Mouse (Mus musculus) hindbrain, embryonic 14.5 days (tissue): Measurements from ENCODE around the gene Il12b. TPM values are rescaled to one million over a fixed set of nuclear protein-coding genes. Genes with fewer than 3 reads are reported as not detected.

Experiments
- ATAC-seq: fragments of 200-750 bp; cut with Nextera tagmentation; 2 replicates; pipeline ENCODE4 v1.8.0; 2017; ENCODE audit warnings: moderate number of reproducible peaks, mild to moderate bottlenecking, moderate TSS enrichment, moderate library complexity; ENCODE audit not compliant: low FRiP score
- DNase-seq: peaks from one replicate; pipeline ENCODE4 v3.0.0-alpha.2; 2015; ENCODE audit warnings: low spot score
- H3K27ac ChIP-seq: fragments of 300-500 bp; sonication (generic); 2 replicates; pipeline ENCODE4 v1.5.1; 2014; ENCODE audit warnings: mild to moderate bottlenecking, moderate library complexity
- H3K27me3 ChIP-seq: fragments of 300-500 bp; sonication (generic); 2 replicates; pipeline ENCODE4 v1.6.1; 2014; ENCODE audit warnings: mild to moderate bottlenecking, low read length, mixed read lengths; ENCODE audit not compliant: control insufficient read depth, insufficient read depth
- H3K36me3 ChIP-seq: fragments of 300-500 bp; sonication (generic); replicated peaks from 2 replicates; pipeline ENCODE4 v1.6.1; 2014; ENCODE audit not compliant: control insufficient read depth, insufficient read depth
- H3K4me1 ChIP-seq: fragments of 300-500 bp; sonication (generic); replicated peaks from 2 replicates; pipeline ENCODE4 v1.6.1; 2014; ENCODE audit warnings: antibody characterized with exemption, low read length, mixed read lengths; ENCODE audit not compliant: control insufficient read depth, insufficient read depth
- H3K4me2 ChIP-seq: fragments of 300-500 bp; sonication (generic); replicated peaks from 2 replicates; pipeline ENCODE4 v1.6.1; 2014; ENCODE audit warnings: mild to moderate bottlenecking, moderate library complexity
- H3K4me3 ChIP-seq: fragments of 300-500 bp; sonication (generic); replicated peaks from 2 replicates; pipeline ENCODE4 v1.5.1; 2014; ENCODE audit warnings: mild to moderate bottlenecking, low read length
- H3K9ac ChIP-seq: fragments of 300-500 bp; sonication (generic); 2 replicates; pipeline ENCODE4 v1.6.1; 2014
- H3K9me3 ChIP-seq: fragments of 300-500 bp; sonication (generic); 2 replicates; pipeline ENCODE4 v1.6.1; 2016; ENCODE audit warnings: low read length; ENCODE audit not compliant: control insufficient read depth
- WGBS: fragments of 180-500 bp; shearing (Covaris S2); extraction: QIAGEN DNeasy Blood & Tissue Kit; methylation state at CpG from one replicate; pipeline ENCODE4 v1.1.7; 2014; 5-methylcytosine and 5-hydroxymethylcytosine counted together
- polyA plus RNA-seq: library from polyadenylated mRNA; unstranded; fragments of >200 nt; fragmentation: Nextera tagmentation; extraction: Ambion mirVana; gene quantifications from 2 replicates; pipeline ENCODE4 v1.2.1, GENCODE M21; 2014

The Il12b gene
- polyA plus RNA-seq, 1 experiment from 2014 or later: 0.13 TPM

DNA sequence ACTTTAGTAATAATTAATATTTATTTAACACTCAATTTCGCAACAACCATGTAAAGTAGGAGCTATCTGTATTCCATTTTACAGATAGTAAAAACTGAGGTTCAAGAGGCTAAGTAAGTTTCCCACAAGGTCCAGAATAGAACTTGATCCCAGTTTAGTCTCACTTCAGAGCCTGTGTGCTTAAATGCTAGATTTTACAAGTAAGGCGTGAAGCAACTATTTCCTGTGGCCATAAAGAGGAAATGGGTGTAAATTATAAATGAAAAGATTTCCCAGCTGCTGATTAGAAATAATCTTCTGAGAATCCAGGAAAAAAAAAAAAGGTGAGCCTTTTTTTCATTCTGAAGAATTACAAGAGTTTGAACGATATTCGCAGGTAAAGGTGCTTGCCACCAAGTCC is 5.2 kb downstream of the Il12b start:
- DNase-seq (no peak), ATAC-seq (no peak)
- Histone ChIP-seq H3K4me2 (no peak overlapping the region), H3K27me3 (no peaks in the 10 kb centered on the region), H3K9me3 (no peaks in the 10 kb centered on the region), H3K27ac (no peak overlapping the region), H3K4me1 (0 out of 2 replicates have a peak, but pooled peaks cover 10% of the 10 kb centered on the region), H3K4me3 (no peak overlapping the region), H3K9ac (no peak overlapping the region), H3K36me3 (no peaks in the 10 kb centered on the region)
- 97% methylated on average over 4 of the region's 4 CpGs for WGBS

DNA sequence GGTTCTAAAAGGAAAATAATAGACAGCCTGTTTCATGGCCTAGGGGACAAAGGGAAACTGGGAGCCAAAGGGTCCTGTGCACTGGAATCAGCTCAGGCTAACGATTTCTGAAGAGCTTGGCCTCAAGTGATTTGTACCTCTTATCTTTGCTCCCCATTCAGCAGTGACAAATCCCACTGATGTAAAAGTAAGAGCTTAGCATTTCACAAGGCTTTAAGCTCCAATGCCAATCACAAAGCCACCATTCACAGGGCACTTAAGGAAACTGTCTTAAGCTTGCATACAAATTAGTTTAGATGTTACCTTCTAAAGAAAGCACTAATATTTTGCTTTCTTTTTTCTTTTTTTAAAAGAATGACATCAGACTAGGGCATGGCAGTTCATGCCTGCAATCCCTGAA is 6.1 kb downstream of the Il12b start:
- H3K9ac ChIP-seq: no peak overlapping the region
- no peak overlapping the region for H3K4me3 ChIP-seq
- no peak overlapping the region for H3K4me2 ChIP-seq
- ATAC-seq (no peak), DNase-seq (no peak)
- H3K4me1 ChIP-seq: 0 out of 2 replicates have a peak, but pooled peaks cover 10% of the 10 kb centered on the region
- H3K36me3 ChIP-seq: no peaks in the 10 kb centered on the region
- WGBS: 23% methylated on average over 1 of the region's 1 CpGs
- H3K27ac ChIP-seq: no peak overlapping the region
- H3K9me3 ChIP-seq: no peaks in the 10 kb centered on the region
- no peaks in the 10 kb centered on the region for H3K27me3 ChIP-seq

DNA sequence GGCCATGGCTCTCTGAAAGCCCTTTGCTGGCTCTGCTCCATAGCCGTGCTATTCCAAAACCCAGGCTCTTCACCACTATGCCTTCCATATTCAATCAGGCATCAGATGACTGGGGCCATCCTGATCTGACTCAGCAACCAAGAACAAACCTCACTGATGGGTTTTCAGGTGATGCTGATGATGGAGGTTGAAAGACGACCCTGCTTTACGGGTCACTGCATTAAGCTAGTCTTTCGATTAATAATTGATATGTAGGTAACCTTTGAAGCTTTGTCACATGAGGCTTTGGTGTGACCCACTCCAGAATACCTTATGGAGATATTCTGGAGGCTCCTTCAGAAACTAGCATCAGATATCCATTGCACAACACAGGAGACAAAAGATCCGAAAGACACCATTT is 6.6 kb downstream of the Il12b start:
- WGBS: 75% methylated on average over 5 of the region's 5 CpGs
- no peaks in the 10 kb centered on the region for H3K27me3 ChIP-seq
- 0 out of 2 replicates have a peak, but pooled peaks cover 10% of the 10 kb centered on the region for H3K4me1 ChIP-seq
- ATAC-seq (no peak), DNase-seq (no peak)
- no peak overlapping the region for H3K27ac ChIP-seq
- no peak overlapping the region for H3K4me3 ChIP-seq
- H3K4me2 ChIP-seq: no peak overlapping the region
- H3K9me3 ChIP-seq: no peaks in the 10 kb centered on the region
- no peaks in the 10 kb centered on the region for H3K36me3 ChIP-seq
- H3K9ac ChIP-seq: no peak overlapping the region

DNA sequence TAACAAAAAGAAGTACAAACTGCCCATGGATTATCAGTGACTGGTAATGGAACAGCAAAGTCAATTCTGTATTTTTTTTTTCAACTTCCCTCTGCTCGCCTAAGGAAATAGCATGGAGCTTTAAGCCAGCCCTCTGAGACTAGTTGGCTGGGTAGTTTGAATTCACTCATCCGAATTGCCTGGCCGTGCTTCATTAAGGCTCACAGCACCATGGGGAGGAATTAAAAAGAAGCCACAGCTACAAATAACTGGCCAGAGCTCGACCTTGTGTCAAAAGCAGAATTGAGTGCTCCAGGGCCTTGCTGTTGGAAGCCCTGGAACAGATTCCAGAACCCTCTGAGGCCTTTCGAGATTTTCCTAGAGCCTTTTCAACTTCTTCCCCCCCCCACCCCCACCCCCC is 8.8 kb downstream of the Il12b start:
- no peaks in the 10 kb centered on the region for H3K36me3 ChIP-seq
- ATAC-seq: no peak
- 0 out of 2 replicates have a peak, but pooled peaks cover 8% of the 10 kb centered on the region for H3K4me1 ChIP-seq
- H3K9ac ChIP-seq: no peak overlapping the region
- no peak overlapping the region for H3K4me2 ChIP-seq
- no peaks in the 10 kb centered on the region for H3K27me3 ChIP-seq
- DNase-seq: no peak
- H3K27ac ChIP-seq: no peak overlapping the region
- no peaks in the 10 kb centered on the region for H3K9me3 ChIP-seq
- WGBS: 32% methylated on average over 5 of the region's 5 CpGs
- no peak overlapping the region for H3K4me3 ChIP-seq

DNA sequence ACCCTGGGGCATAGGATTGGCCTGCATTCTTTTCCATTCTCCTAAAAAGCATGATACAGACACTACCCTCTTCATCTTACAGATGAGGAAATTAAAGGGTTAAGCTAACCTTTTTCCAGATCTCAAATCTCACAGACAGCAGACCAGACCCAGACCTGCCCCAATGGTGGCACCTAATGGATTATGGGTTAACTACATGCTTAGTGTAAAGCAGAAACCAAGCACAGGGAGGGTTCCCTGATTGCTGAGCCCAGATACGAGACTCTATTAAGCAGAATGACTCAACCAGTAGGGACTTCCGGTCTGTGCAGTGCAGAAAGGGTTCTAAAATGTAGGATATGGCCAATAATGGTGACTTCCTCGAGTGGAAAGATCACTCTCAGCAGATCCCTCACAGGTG is 10.6 kb downstream of the Il12b start:
- H3K4me3 ChIP-seq: no peak overlapping the region
- WGBS: 65% methylated on average over 3 of the region's 3 CpGs
- H3K4me2 ChIP-seq: no peak overlapping the region

DNA sequence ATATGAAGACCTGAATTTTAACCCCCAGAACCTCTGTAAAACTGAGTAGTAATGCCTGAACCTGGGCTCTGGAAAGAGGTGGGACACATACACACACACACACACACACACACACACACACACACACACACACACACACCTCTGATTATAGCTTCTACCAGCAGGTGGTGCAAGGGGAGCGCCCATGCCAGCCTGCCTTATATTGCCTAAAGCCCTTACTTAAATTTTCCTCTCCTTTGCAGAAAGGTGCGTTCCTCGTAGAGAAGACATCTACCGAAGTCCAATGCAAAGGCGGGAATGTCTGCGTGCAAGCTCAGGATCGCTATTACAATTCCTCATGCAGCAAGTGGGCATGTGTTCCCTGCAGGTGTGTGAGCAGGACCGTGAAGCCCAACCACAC is 12.4 kb downstream of the Il12b start:
- Histone ChIP-seq H3K27me3 (no peaks in the 10 kb centered on the region), H3K4me3 (no peak overlapping the region), H3K4me1 (0 out of 2 replicates have a peak, but pooled peaks cover 8% of the 10 kb centered on the region), H3K4me2 (no peak overlapping the region), H3K9ac (no peak overlapping the region), H3K9me3 (no peaks in the 10 kb centered on the region), H3K27ac (no peak overlapping the region), H3K36me3 (no peaks in the 10 kb centered on the region)
- ATAC-seq (no peak), DNase-seq (no peak)
- WGBS: 86% methylated on average over 8 of the region's 8 CpGs

More for the DNA sequence above, 10.6 kb downstream of the Il12b start:
- ATAC-seq (no peak), DNase-seq (no peak)
- Histone ChIP-seq H3K36me3 (no peaks in the 10 kb centered on the region), H3K9me3 (no peaks in the 10 kb centered on the region), H3K4me1 (0 out of 2 replicates have a peak, but pooled peaks cover 8% of the 10 kb centered on the region), H3K27ac (no peak overlapping the region), H3K27me3 (no peaks in the 10 kb centered on the region), H3K9ac (no peak overlapping the region)

DNA sequence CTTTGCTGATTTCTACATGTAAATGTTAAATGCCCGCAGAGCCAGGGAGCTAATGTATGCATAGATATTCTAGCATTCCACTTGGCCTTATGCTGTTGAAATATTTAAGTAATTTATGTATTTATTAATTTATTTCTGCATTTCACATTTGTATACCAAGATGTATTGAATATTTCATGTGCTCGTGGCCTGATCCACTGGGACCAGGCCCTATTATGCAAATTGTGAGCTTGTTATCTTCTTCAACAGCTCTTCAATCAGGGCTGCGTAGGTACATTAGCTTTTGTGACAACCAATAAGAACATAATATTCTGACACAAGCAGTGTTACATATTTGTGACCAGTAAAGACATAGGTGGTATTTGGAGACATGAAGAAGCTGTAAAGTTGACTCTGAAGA is 13.5 kb downstream of the Il12b start:
- no peak overlapping the region for H3K4me3 ChIP-seq
- H3K4me2 ChIP-seq: no peak overlapping the region
- 0 out of 2 replicates have a peak, but pooled peaks cover 8% of the 10 kb centered on the region for H3K4me1 ChIP-seq
- H3K36me3 ChIP-seq: no peaks in the 10 kb centered on the region
- no peaks in the 10 kb centered on the region for H3K9me3 ChIP-seq
- DNase-seq (no peak), ATAC-seq (no peak)
- no peaks in the 10 kb centered on the region for H3K27me3 ChIP-seq
- H3K27ac ChIP-seq: no peak overlapping the region
- no peak overlapping the region for H3K9ac ChIP-seq
- whole genome bisulfite sequencing: 63% methylated on average over 3 of the region's 3 CpGs

DNA sequence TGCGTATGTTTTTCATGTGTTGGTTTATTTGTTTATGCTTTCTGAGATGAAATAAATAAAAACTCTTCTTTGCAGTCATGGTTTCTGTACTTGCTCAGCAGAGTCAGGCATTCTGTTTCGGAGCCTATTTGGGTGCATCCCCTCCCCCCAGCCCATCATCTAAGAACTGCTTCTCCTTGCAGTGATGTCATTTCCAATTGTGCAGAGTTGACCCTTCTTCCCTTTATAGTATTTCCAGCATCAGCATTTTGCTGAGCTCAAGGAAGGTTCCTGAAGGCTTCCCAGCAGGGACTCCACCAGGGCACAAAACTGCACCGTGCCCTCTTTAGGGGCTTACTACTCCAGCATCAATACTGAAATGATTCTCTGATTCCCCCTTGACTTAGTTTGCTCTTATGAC is 14.7 kb downstream of the Il12b start:
- no peaks in the 10 kb centered on the region for H3K9me3 ChIP-seq
- H3K4me3 ChIP-seq: no peak overlapping the region
- H3K27me3 ChIP-seq: no peaks in the 10 kb centered on the region
- H3K36me3 ChIP-seq: no peaks in the 10 kb centered on the region
- H3K27ac ChIP-seq: no peak overlapping the region
- H3K4me2 ChIP-seq: no peak overlapping the region
- H3K9ac ChIP-seq: no peak overlapping the region
- ATAC-seq: no peak
- no peaks in the 10 kb centered on the region for H3K4me1 ChIP-seq
- 80% methylated on average over 3 of the region's 3 CpGs for WGBS
- no peak for DNase-seq

DNA sequence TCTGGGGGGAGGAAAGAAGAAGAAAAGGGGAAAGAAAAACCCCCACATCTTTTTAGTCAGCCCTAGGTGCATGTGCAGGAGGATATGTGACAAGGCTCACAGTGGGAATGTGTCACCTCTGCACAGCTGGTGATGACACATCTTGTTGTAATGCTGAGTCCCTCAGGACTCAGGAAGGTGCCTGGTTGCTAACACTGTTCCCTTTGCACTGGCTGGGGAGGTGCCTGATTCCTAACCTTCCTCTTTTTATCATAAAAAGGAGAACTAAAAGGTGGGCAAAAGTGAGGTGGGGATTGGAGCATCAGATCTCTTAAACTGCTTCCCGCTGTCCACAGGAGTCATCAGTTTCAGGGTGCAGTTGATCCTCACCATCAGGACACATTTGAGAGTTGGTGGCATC is 17.5 kb downstream of the Il12b start:
- DNase-seq: no peak
- no peaks in the 10 kb centered on the region for H3K36me3 ChIP-seq
- 69% methylated on average over 1 of the region's 1 CpGs for WGBS
- no peak overlapping the region for H3K4me3 ChIP-seq
- no peak overlapping the region for H3K9ac ChIP-seq
- ATAC-seq: no peak
- H3K4me2 ChIP-seq: no peak overlapping the region
- H3K4me1 ChIP-seq: no peaks in the 10 kb centered on the region
- H3K27me3 ChIP-seq: no peaks in the 10 kb centered on the region
- H3K9me3 ChIP-seq: no peaks in the 10 kb centered on the region
- no peak overlapping the region for H3K27ac ChIP-seq
